Mouse (Mus musculus) heart, embryonic 16.5 days (tissue): ENCODE measurements around the gene Unc13a. TPM values are rescaled to one million over a fixed set of nuclear protein-coding genes. Genes with fewer than 3 reads are reported as not detected.
A peak's percentile ranks its signal among the peaks of the same experiment; 100 is the strongest.

Source experiments
- ATAC-seq: fragments of 200-750 bp; cut with Nextera tagmentation; replicated peaks from 2 replicates; pipeline ENCODE4 v1.8.0; 2017; ENCODE audit warnings: moderate number of reproducible peaks; ENCODE audit not compliant: insufficient read depth, low FRiP score; ENCODE audit errors: extremely low read depth
- H3K27ac ChIP-seq: fragments of 300-500 bp; sonication (generic); 2 replicates; pipeline ENCODE4 v1.5.1; 2014; ENCODE audit warnings: mild to moderate bottlenecking, low read length, control low read depth, moderate library complexity
- H3K27me3 ChIP-seq: fragments of 300-500 bp; sonication (generic); 2 replicates; pipeline ENCODE4 v1.6.1; 2014; ENCODE audit warnings: low read length, mixed read lengths; ENCODE audit not compliant: control insufficient read depth, insufficient read depth
- H3K36me3 ChIP-seq: fragments of 300-500 bp; sonication (generic); 2 replicates; pipeline ENCODE4 v1.6.1; 2014; ENCODE audit not compliant: control insufficient read depth, insufficient read depth
- H3K4me1 ChIP-seq: fragments of 300-500 bp; sonication (generic); 2 replicates; pipeline ENCODE4 v1.6.1; 2014; ENCODE audit warnings: low read length, mixed read lengths; ENCODE audit not compliant: control insufficient read depth, insufficient read depth
- H3K4me2 ChIP-seq: fragments of 300-500 bp; sonication (generic); 2 replicates; pipeline ENCODE4 v1.6.1; 2014; ENCODE audit warnings: low read depth, mild to moderate bottlenecking, control low read depth, low read length
- H3K4me3 ChIP-seq: fragments of 300-500 bp; sonication (generic); 2 replicates; pipeline ENCODE4 v1.5.1; 2014; ENCODE audit warnings: mild to moderate bottlenecking, control low read depth, low read length
- H3K9ac ChIP-seq: fragments of 300-500 bp; sonication (generic); 2 replicates; pipeline ENCODE4 v1.6.1; 2014; ENCODE audit warnings: low read length, control low read depth
- H3K9me3 ChIP-seq: fragments of 300-500 bp; sonication (generic); replicated peaks from 2 replicates; pipeline ENCODE4 v1.6.1; 2016; ENCODE audit warnings: low read length; ENCODE audit not compliant: control insufficient read depth
- WGBS: fragments of 180-500 bp; shearing (Covaris S2); extraction: QIAGEN DNeasy Blood & Tissue Kit; methylation state at CpG from one replicate; pipeline ENCODE4 v1.1.7; 2014; 5-methylcytosine and 5-hydroxymethylcytosine counted together
- polyA plus RNA-seq: library from polyadenylated mRNA; unstranded; fragments of >200 nt; fragmentation: Nextera tagmentation; extraction: Ambion mirVana; gene quantifications from 2 replicates; pipeline ENCODE4 v1.2.1, GENCODE M21; 2015

Gene Unc13a
- 0.47 and 0.72 TPM in 2 replicates for polyA plus RNA-seq

DNA sequence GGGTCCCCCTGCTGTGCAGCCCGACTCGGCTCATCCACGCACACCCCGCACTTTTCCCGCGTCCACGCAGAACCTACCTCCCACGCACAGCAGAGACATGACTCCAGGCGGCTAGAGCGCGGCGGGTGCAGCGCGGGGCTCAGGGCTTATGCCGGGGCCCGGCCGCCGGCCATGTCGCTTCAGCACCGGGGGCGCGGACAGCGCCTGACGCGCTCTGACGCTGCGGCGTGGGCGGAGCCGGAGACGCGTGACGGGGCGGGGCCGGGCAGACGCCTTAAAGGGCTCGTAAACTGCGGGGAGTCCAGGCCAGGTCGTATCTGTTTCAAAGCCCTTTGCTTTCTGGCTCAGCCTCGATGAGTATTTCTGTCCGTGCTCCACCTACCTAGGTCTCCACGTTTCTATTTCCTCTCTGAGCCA, at the start of gene Unc13a:
Unc13a (minus strand) TSS at position 209 of the 417 bp plus-strand sequence.
- Histone ChIP-seq H3K9ac (peak within 1 kb of the TSS; percentile 64), H3K4me3 (peak within 1 kb of the TSS; percentile 62), H3K27me3 (peaks cover 4% of the 10 kb centered on the region), H3K9me3 (no peaks in the 10 kb centered on the region), H3K27ac (peak within 1 kb of the TSS; percentile 66), H3K4me2 (peak within 1 kb of the TSS; percentile 90), H3K36me3 (no peaks in the 10 kb centered on the region), H3K4me1 (peaks cover 39% of the 10 kb centered on the region)
- peak; percentile 49 for ATAC-seq
- WGBS, result under 1% methylated on average over 42 of the region's 42 CpGs

- no peak for ATAC-seq
- Histone ChIP-seq H3K9ac (no peak overlapping the region), H3K4me2 (no peak overlapping the region), H3K27me3 (peaks cover 13% of the 10 kb centered on the region), H3K9me3 (no peaks in the 10 kb centered on the region), H3K4me1 (0 out of 2 replicates have a peak, but pooled peaks cover 4% of the 10 kb centered on the region), H3K36me3 (no peaks in the 10 kb centered on the region), H3K27ac (no peak overlapping the region), H3K4me3 (no peak overlapping the region)
- 42% methylated on average over 7 of the region's 7 CpGs for WGBS
Observed at GRCm38 (mm10) chr8:71719928-71720457, 48.4 kb upstream of the Unc13a start.

DNA sequence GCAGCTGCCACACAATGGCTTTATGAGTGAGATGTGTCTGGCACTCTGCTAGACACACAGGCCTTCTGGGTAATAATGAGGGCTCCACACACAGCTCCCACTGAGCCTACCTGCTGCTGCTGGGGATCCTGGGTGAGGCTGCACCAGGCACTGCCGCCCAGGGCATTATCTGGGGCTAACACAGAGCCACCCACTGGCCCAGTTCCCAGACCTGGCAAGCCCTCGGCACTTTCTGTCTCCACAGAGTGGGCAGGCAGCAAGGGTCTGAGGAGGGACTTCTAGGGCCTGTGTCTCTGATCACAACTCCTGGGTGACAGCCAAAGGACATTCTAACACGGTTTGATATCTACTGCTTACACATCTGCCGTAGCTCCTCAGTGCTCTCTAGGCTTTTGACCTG, 47.7 kb upstream of the Unc13a start:
- 22% methylated on average over 4 of the region's 4 CpGs for WGBS
- H3K27me3 ChIP-seq, result peaks cover 7% of the 10 kb centered on the region
- no peak for ATAC-seq

DNA sequence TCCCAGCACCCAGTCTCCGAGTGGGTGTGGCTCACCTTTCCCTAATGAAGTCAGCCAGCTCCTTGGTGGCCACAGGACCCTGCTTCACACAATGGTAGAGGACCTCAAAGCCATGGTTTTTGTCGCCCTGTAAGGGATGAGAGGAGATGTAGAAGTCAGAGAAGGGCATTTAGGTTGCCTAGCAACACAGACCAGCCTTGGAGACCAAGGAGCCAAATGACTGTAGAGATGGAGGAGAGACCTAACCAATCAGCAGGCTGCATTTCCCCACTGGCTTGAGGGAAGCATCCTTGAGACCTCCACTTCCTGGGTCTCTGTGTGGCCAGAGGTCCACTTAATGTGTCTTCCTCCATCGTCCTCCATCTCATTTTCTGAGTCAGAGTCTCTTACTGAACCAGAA, 46.7 kb upstream of the Unc13a start:
- 38% methylated on average over 3 of the region's 3 CpGs for WGBS

More for the DNA sequence above, 47.7 kb upstream of the Unc13a start:
- Histone ChIP-seq H3K36me3 (no peaks in the 10 kb centered on the region), H3K4me1 (0 out of 2 replicates have a peak, but pooled peaks cover 4% of the 10 kb centered on the region), H3K4me2 (no peak overlapping the region), H3K9me3 (no peaks in the 10 kb centered on the region), H3K27ac (no peak overlapping the region), H3K4me3 (no peak overlapping the region), H3K9ac (no peak overlapping the region)

DNA sequence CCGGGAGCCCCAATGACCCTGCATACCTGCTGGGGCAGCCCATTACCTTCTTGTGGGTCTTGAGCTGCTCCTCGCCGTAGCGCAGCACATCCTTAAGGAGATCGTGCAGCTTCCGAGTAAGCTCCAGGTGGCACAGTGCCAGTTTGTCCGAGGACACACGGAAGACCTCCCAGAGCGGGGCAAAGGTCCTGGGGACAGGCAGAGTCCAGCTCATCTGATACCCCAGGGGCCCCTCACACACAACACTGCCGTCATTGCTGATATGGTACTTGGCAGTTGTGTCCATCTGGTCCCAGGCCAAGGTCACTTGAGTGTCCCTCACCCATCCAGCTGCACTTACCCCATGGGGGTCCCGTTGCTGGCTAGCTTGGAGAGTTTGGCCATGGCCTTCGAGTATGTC, 45.5 kb upstream of the Unc13a start:
- no peak for ATAC-seq
- Histone ChIP-seq H3K9me3 (no peaks in the 10 kb centered on the region), H3K27me3 (peaks cover 3% of the 10 kb centered on the region), H3K4me3 (no peak overlapping the region), H3K27ac (no peak overlapping the region), H3K36me3 (no peaks in the 10 kb centered on the region), H3K9ac (no peak overlapping the region), H3K4me2 (no peak overlapping the region), H3K4me1 (0 out of 2 replicates have a peak, but pooled peaks cover 4% of the 10 kb centered on the region)
- WGBS, result 63% methylated on average over 12 of the region's 12 CpGs

More for the DNA sequence above, 46.7 kb upstream of the Unc13a start:
- H3K4me3 ChIP-seq, result no peak overlapping the region
- no peak overlapping the region for H3K27ac ChIP-seq
- no peak for ATAC-seq
- H3K9me3 ChIP-seq, result no peaks in the 10 kb centered on the region
- H3K4me2 ChIP-seq, result no peak overlapping the region
- H3K27me3 ChIP-seq, result peaks cover 5% of the 10 kb centered on the region
- H3K9ac ChIP-seq, result no peak overlapping the region
- no peaks in the 10 kb centered on the region for H3K36me3 ChIP-seq
- H3K4me1 ChIP-seq, result 0 out of 2 replicates have a peak, but pooled peaks cover 4% of the 10 kb centered on the region

- no peaks in the 10 kb centered on the region for H3K36me3 ChIP-seq
- H3K27ac ChIP-seq, result no peak overlapping the region
- no peak overlapping the region for H3K9ac ChIP-seq
- H3K9me3 ChIP-seq, result no peaks in the 10 kb centered on the region
- H3K4me1 ChIP-seq, result 0 out of 2 replicates have a peak, but pooled peaks cover 4% of the 10 kb centered on the region
- ATAC-seq, result no peak
- no peak overlapping the region for H3K4me2 ChIP-seq
- 67% methylated on average over 13 of the region's 13 CpGs for WGBS
- H3K27me3 ChIP-seq, result peaks cover 3% of the 10 kb centered on the region
- H3K4me3 ChIP-seq, result no peak overlapping the region
Observed at GRCm38 (mm10) chr8:71716561-71717053, 45.0 kb upstream of the Unc13a start.

- Histone ChIP-seq H3K36me3 (no peaks in the 10 kb centered on the region), H3K4me3 (no peak overlapping the region), H3K9me3 (no peaks in the 10 kb centered on the region), H3K27me3 (peaks cover 3% of the 10 kb centered on the region), H3K9ac (no peak overlapping the region), H3K4me2 (no peak overlapping the region), H3K4me1 (0 out of 2 replicates have a peak, but pooled peaks cover 4% of the 10 kb centered on the region), H3K27ac (no peak overlapping the region)
- WGBS, result 49% methylated on average over 8 of the region's 8 CpGs
- no peak for ATAC-seq
Observed at GRCm38 (mm10) chr8:71715531-71715930, 44.0 kb upstream of the Unc13a start.

- no peaks in the 10 kb centered on the region for H3K36me3 ChIP-seq
- H3K4me1 ChIP-seq, result no peaks in the 10 kb centered on the region
- H3K27ac ChIP-seq, result no peak overlapping the region
- no peak for ATAC-seq
- H3K9me3 ChIP-seq, result no peaks in the 10 kb centered on the region
- no peak overlapping the region for H3K9ac ChIP-seq
- H3K4me2 ChIP-seq, result no peak overlapping the region
- H3K27me3 ChIP-seq, result peaks cover 21% of the 10 kb centered on the region
- H3K4me3 ChIP-seq, result no peak overlapping the region
- WGBS, result 63% methylated on average over 2 of the region's 2 CpGs
Observed at GRCm38 (mm10) chr8:71711574-71711973, 40.0 kb upstream of the Unc13a start.

- H3K36me3 ChIP-seq, result no peaks in the 10 kb centered on the region
- peak; percentile 71 for ATAC-seq
- H3K4me2 ChIP-seq, result peak overlapping the region; percentile 41
- H3K4me3 ChIP-seq, result no peak overlapping the region; the same call in 1 of the 2 replicates
- 24% methylated on average over 25 of the region's 25 CpGs for WGBS
- H3K27me3 ChIP-seq, result peaks cover 18% of the 10 kb centered on the region
- H3K4me1 ChIP-seq, result no peaks in the 10 kb centered on the region
- H3K9ac ChIP-seq, result no peak overlapping the region
- no peaks in the 10 kb centered on the region for H3K9me3 ChIP-seq
- H3K27ac ChIP-seq, result no peak overlapping the region
Observed at GRCm38 (mm10) chr8:71709800-71710446, 38.4 kb upstream of the Unc13a start.
